28 mouse cellular contexts compared by ENCODE assay signal in the genomic region with DNA sequence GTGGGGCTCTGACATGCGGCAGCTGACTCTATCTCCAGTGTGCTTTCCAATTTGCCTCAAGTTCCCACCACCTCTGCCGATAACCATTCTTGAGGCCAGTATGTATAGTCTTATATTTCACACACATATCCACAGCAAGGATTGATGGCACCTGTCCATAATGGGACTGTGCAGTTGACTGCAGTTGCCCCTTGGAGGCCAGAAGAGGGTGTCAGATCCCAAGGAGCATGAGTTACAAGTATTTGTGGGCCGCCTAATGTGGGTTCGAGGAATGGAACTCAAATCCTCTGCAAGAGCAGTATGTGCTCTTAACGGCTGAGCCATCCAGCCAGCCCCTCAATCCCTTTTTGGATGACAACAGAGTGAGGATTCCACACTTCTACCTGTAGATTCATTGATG.
DNase-seq lines count a peak whose midpoint lies in the region; ATAC-seq and TF ChIP-seq lines count a peak whose summit lies in the region.
"Had no signal": no experiment of that assay in that cellular context is flagged by ENCODE, and none has a peak within 500 bp of the region (broad histone marks: within the 10 kb centered on the region; RNA-seq: fewer than 3 reads in every experiment).

No protein-coding gene starts in this region.

- H3K36me3 ChIP-seq in heart, adult 2 months (ENCODE audit: control insufficient read depth, insufficient read depth, low read length) = no peaks in the 10 kb centered on the region
- no peaks in the 10 kb centered on the region for H3K36me3 ChIP-seq in lung, postnatal 0 days (ENCODE audit: insufficient read depth, low read length)
- peaks cover 4 to 41% of the 10 kb centered on the region in 2 experiments for H3K36me3 ChIP-seq in CH12.LX (replicated peaks in 1 of 2; ENCODE audit: control insufficient read depth in 1 of 2, insufficient read depth in 1 of 2, low read length in 1 of 2)
- H3K36me3 ChIP-seq: embryonic facial prominence, embryonic 10.5 days; embryonic facial prominence, embryonic 13.5 days; forebrain, embryonic 12.5 days; heart, embryonic 10.5 days; heart, embryonic 13.5 days; hindbrain, embryonic 12.5 days; hindbrain, embryonic 15.5 days had no signal

- H3K4me2 ChIP-seq in lung, postnatal 0 days (replicated peaks; ENCODE audit: low read depth, low read length) = no peak overlapping the region
- 0 out of 2 replicates have a peak overlapping the region, but pooled peaks have one; percentile 7 for H3K4me2 ChIP-seq in CH12.LX (ENCODE audit: insufficient read depth, low read depth, poor library complexity, severe bottlenecking)
- H3K4me2 ChIP-seq: embryonic facial prominence, embryonic 13.5 days; forebrain, embryonic 12.5 days; heart, embryonic 13.5 days; hindbrain, embryonic 12.5 days; hindbrain, embryonic 15.5 days had no signal

- 87% methylated on average over 5 of the region's 5 CpGs for WGBS in heart, adult 2 months
- 85% methylated on average over 5 of the region's 5 CpGs for WGBS in lung, postnatal 0 days

- H3K4me3 ChIP-seq in heart, adult 2 months = no peak overlapping the region
- H3K4me3 ChIP-seq in lung, postnatal 0 days (ENCODE audit: low read depth, low read length) = no peak overlapping the region
- H3K4me3 ChIP-seq in CH12.LX (replicated peaks in 1 of 3; ENCODE audit: low read depth in 2 of 3, low read length in 2 of 3, poor library complexity in 1 of 3) = no peak overlapping the region
- H3K4me3 ChIP-seq: embryonic facial prominence, embryonic 10.5 days; embryonic facial prominence, embryonic 13.5 days; erythroblast, embryonic 14.5 days; forebrain, embryonic 12.5 days; heart, embryonic 10.5 days; heart, embryonic 13.5 days; hindbrain, embryonic 12.5 days; hindbrain, embryonic 15.5 days had no signal

- TF ChIP-seq EP300 in heart, adult 2 months (IDR thresholded peaks at IDR 0.05; ENCODE audit: insufficient read depth, low read depth, low read length) = no peak
- no peak for TF ChIP-seq EP300 in lung, postnatal 0 days (IDR thresholded peaks at IDR 0.05)
- no peak for TF ChIP-seq EP300 in CH12.LX (IDR thresholded peaks at IDR 0.05; ENCODE audit: low read length)

- ATAC-seq in lung, postnatal 0 days = no peak
- ATAC-seq: forebrain, embryonic 16.5 days had no signal

- dilution Hi-C loops in CH12.LX (cut with MboI; ENCODE audit: extremely low pct_ligation_motif_present, extremely low pct_unique_long_range_greater_than_20kb, low sequenced_read_pairs) = no loop called here

- peak; percentile 23; the same call in 1 of the 2 replicates for TF ChIP-seq CTCF in heart, adult 2 months (IDR thresholded peaks at IDR 0.05)
- TF ChIP-seq CTCF in lung, postnatal 0 days (IDR thresholded peaks at IDR 0.05) = peak; percentile 16; the same call in 1 of the 2 replicates
- peak; percentile 35 to 75; a peak in 3 of 4 replicates for TF ChIP-seq CTCF in CH12.LX (conservative IDR thresholded peaks at IDR 0.05 in 1 of 2, IDR thresholded peaks at IDR 0.05 in 1 of 2; ENCODE audit: low read depth in 2 of 2, low read length in 2 of 2)

- H3K9me3 ChIP-seq in lung, postnatal 0 days (ENCODE audit: low read length) = no peaks in the 10 kb centered on the region
- H3K9me3 ChIP-seq in CH12.LX (replicated peaks; ENCODE audit: low read length) = peaks cover 2% of the 10 kb centered on the region
- H3K9me3 ChIP-seq: embryonic facial prominence, embryonic 10.5 days; embryonic facial prominence, embryonic 13.5 days; forebrain, embryonic 12.5 days; heart, embryonic 10.5 days; heart, embryonic 13.5 days; hindbrain, embryonic 12.5 days; hindbrain, embryonic 15.5 days had no signal

- H3K79me2 ChIP-seq in heart, adult 2 months (replicated peaks; ENCODE audit: control insufficient read depth, insufficient read depth, low read length) = no peaks in the 10 kb centered on the region
- H3K79me2 ChIP-seq in CH12.LX (replicated peaks; ENCODE audit: control insufficient read depth, extremely low read depth, insufficient read depth, poor library complexity, severe bottlenecking) = no peaks in the 10 kb centered on the region

- no peak for DNase-seq in heart, adult 2 months
- no peak for DNase-seq in heart, postnatal 25 days (ENCODE audit: low spot score)
- peak; percentile 5 for DNase-seq in layer of hippocampus, adult 9-11 months
- DNase-seq in layer of hippocampus, postnatal 10 days (ENCODE audit: low spot score in 2 of 2) = no peak
- DNase-seq in lung, postnatal 0 days (ENCODE audit: low spot score) = no peak
- no peak for DNase-seq in lung, postnatal 36 days
- DNase-seq in CH12.LX (ENCODE audit: extremely low read depth) = no peak
- no peak for DNase-seq in cerebellum, adult 8-10 months
- DNase-seq: adrenal gland, adult 2 months; adrenal gland, postnatal 14 days; B cell, adult 2 months; cerebellum, adult 11 months; cerebellum, adult 2 months; cerebellum, postnatal 10 days; cerebellum, postnatal 36 days; embryo, embryonic 11 days; gastrocnemius, postnatal 25 days; heart, adult 18-20 months; heart, postnatal 14 days had no signal

- intact Hi-C loops in heart, adult 2 months (cut with DNase I) = no loop called here
- intact Hi-C loops in heart, postnatal 25 days (cut with DNase I) = no loop called here

- TF ChIP-seq RAD21 in CH12.LX (IDR thresholded peaks at IDR 0.05; ENCODE audit: low read depth, low read length) = peak; percentile 76

- H3K27ac ChIP-seq in heart, adult 2 months = no peak overlapping the region
- no peak overlapping the region for H3K27ac ChIP-seq in lung, postnatal 0 days (ENCODE audit: low read length)
- no peak overlapping the region for H3K27ac ChIP-seq in CH12.LX (ENCODE audit: insufficient read depth, low read depth)
- H3K27ac ChIP-seq: embryonic facial prominence, embryonic 10.5 days; embryonic facial prominence, embryonic 13.5 days; forebrain, embryonic 12.5 days; heart, embryonic 10.5 days; heart, embryonic 13.5 days; hindbrain, embryonic 12.5 days; hindbrain, embryonic 15.5 days had no signal

- in situ Hi-C loops in CH12.LX (cut with MboI; ENCODE audit: low pct_ligation_motif_present, low pct_unique_long_range_greater_than_20kb, low sequenced_read_pairs) = no loop called here

- peaks cover 13% of the 10 kb centered on the region for H3K4me1 ChIP-seq in heart, adult 2 months (ENCODE audit: control insufficient read depth, insufficient read depth, low read length)
- H3K4me1 ChIP-seq in lung, postnatal 0 days (ENCODE audit: insufficient read depth, low read depth, low read length) = peaks cover 11% of the 10 kb centered on the region; the same call in 1 of the 2 replicates
- H3K4me1 ChIP-seq in CH12.LX (ENCODE audit: control insufficient read depth in 1 of 2, insufficient read depth in 2 of 2) = peaks cover 35 to 95% of the 10 kb centered on the region in 2 experiments

- H3K9ac ChIP-seq in heart, adult 2 months (ENCODE audit: low read depth, low read length) = no peak overlapping the region
- no peak overlapping the region for H3K9ac ChIP-seq in lung, postnatal 0 days (replicated peaks; ENCODE audit: low read depth)
- no peak overlapping the region for H3K9ac ChIP-seq in CH12.LX (ENCODE audit: insufficient read depth, low read depth)
- H3K9ac ChIP-seq: embryonic facial prominence, embryonic 13.5 days; forebrain, embryonic 12.5 days; heart, embryonic 13.5 days; hindbrain, embryonic 12.5 days; hindbrain, embryonic 15.5 days had no signal

- H3K27me3 ChIP-seq in heart, adult 2 months (ENCODE audit: control insufficient read depth, insufficient read depth, low read length) = no peaks in the 10 kb centered on the region
- H3K27me3 ChIP-seq in lung, postnatal 0 days (replicated peaks; ENCODE audit: insufficient read depth, low read length) = no peaks in the 10 kb centered on the region
- no peaks in the 10 kb centered on the region for H3K27me3 ChIP-seq in CH12.LX (replicated peaks)
- H3K27me3 ChIP-seq: embryonic facial prominence, embryonic 13.5 days; forebrain, embryonic 12.5 days; heart, embryonic 13.5 days; hindbrain, embryonic 12.5 days; hindbrain, embryonic 15.5 days had no signal

- TF ChIP-seq POLR2A in heart, adult 2 months (IDR thresholded peaks at IDR 0.05; ENCODE audit: insufficient read depth, low read depth, low read length) = no peak
- TF ChIP-seq POLR2A in CH12.LX (IDR thresholded peaks at IDR 0.05; ENCODE audit: low read depth, low read length) = no peak

TF ChIP-seq in CH12.LX, 34 proteins besides CTCF, POLR2A, EP300 and RAD21:
- TF ChIP-seq USF2 (conservative IDR thresholded peaks at IDR 0.05; ENCODE audit: low read depth, low read length) (no peak), SMC3 (IDR thresholded peaks at IDR 0.05; ENCODE audit: low read depth, low read length) (peak; percentile 89), KAT2A (IDR thresholded peaks at IDR 0.05; ENCODE audit: insufficient replicate concordance, low read length) (no peak), JUN (IDR thresholded peaks at IDR 0.05; ENCODE audit: insufficient read depth, low read depth, low read length) (no peak), ZC3H11A (IDR thresholded peaks at IDR 0.05; ENCODE audit: low read depth, low read length) (peak; percentile 34)
